8 mouse cellular contexts compared by ENCODE assay signal in genomic region chr11:82746138-82746537, GRCm38 (mm10). TPM values are rescaled to one million over a fixed set of nuclear protein-coding genes. Genes with fewer than 3 reads are reported as not detected.
DNase-seq lines count a peak whose midpoint lies in the region; ATAC-seq and TF ChIP-seq lines count a peak whose summit lies in the region.

No protein-coding gene starts in this region.

- no peaks in the 10 kb centered on the region for H3K9me3 ChIP-seq in heart, embryonic 11.5 days (replicated peaks; ENCODE audit: control insufficient read depth, low read length)
- no peaks in the 10 kb centered on the region for H3K9me3 ChIP-seq in forebrain, embryonic 14.5 days (replicated peaks; ENCODE audit: control insufficient read depth, low read length)

- no peaks in the 10 kb centered on the region for H3K36me3 ChIP-seq in heart, adult 2 months (ENCODE audit: control insufficient read depth, insufficient read depth, low read length)
- no peaks in the 10 kb centered on the region for H3K36me3 ChIP-seq in heart, embryonic 11.5 days (ENCODE audit: control insufficient read depth, insufficient read depth, low read length)
- no peaks in the 10 kb centered on the region for H3K36me3 ChIP-seq in forebrain, embryonic 14.5 days (ENCODE audit: control insufficient read depth, insufficient read depth, low read length)

- H3K27ac ChIP-seq in heart, adult 2 months = no peak overlapping the region
- H3K27ac ChIP-seq in heart, embryonic 11.5 days (ENCODE audit: low read depth, low read length) = no peak overlapping the region
- H3K27ac ChIP-seq in forebrain, embryonic 14.5 days (ENCODE audit: low read depth, low read length) = no peak overlapping the region

- TF ChIP-seq EP300 in heart, adult 2 months (IDR thresholded peaks at IDR 0.05; ENCODE audit: insufficient read depth, low read depth, low read length) = 0 out of 2 replicates have a peak, but pooled peaks have one; percentile 14

- DNase-seq in heart, adult 2 months = peak; percentile 36 to 58
- peak; percentile 20 for DNase-seq in urinary bladder, postnatal 25 days (ENCODE audit: low spot score)
- no peak for DNase-seq in urinary bladder, postnatal 10 days (ENCODE audit: low spot score)
- DNase-seq in embryo, embryonic 11 days = peak; percentile 23
- DNase-seq in layer of hippocampus, postnatal 10 days (ENCODE audit: low spot score in 2 of 2) = peak; percentile 22 to 23
- DNase-seq in retina, postnatal 1 day = peak; percentile 36
- no peak for DNase-seq in forebrain, embryonic 14.5 days (ENCODE audit: low spot score)

- no peaks in the 10 kb centered on the region for H3K79me2 ChIP-seq in heart, adult 2 months (replicated peaks; ENCODE audit: control insufficient read depth, insufficient read depth, low read length)

- H3K9ac ChIP-seq in heart, adult 2 months (ENCODE audit: low read depth, low read length) = no peak overlapping the region
- H3K9ac ChIP-seq in heart, embryonic 11.5 days (ENCODE audit: low read depth, low read length) = no peak overlapping the region
- no peak overlapping the region for H3K9ac ChIP-seq in forebrain, embryonic 14.5 days (ENCODE audit: low read length)

- peaks cover 3% of the 10 kb centered on the region for H3K4me1 ChIP-seq in heart, adult 2 months (ENCODE audit: control insufficient read depth, insufficient read depth, low read length)
- H3K4me1 ChIP-seq in heart, embryonic 11.5 days (ENCODE audit: control insufficient read depth, insufficient read depth, low read length) = no peaks in the 10 kb centered on the region
- H3K4me1 ChIP-seq in forebrain, embryonic 14.5 days (ENCODE audit: control insufficient read depth, insufficient read depth, low read length) = no peaks in the 10 kb centered on the region

- TF ChIP-seq POLR2A in heart, adult 2 months (IDR thresholded peaks at IDR 0.05; ENCODE audit: insufficient read depth, low read depth, low read length) = no peak

- no peak overlapping the region for H3K4me2 ChIP-seq in heart, embryonic 11.5 days
- H3K4me2 ChIP-seq in forebrain, embryonic 14.5 days (ENCODE audit: low read length) = no peak overlapping the region

- H3K4me3 ChIP-seq in heart, adult 2 months = no peak overlapping the region
- H3K4me3 ChIP-seq in heart, embryonic 11.5 days (ENCODE audit: low read depth, low read length) = no peak overlapping the region
- no peak overlapping the region for H3K4me3 ChIP-seq in forebrain, embryonic 14.5 days (ENCODE audit: low read depth, low read length)

- 30% methylated on average over 6 of the region's 6 CpGs for WGBS in heart, adult 2 months
- WGBS in heart, embryonic 11.5 days (ENCODE audit: insufficient replicate concordance) = 30% methylated on average over 6 of the region's 6 CpGs
- 33% methylated on average over 6 of the region's 6 CpGs for WGBS in forebrain, embryonic 14.5 days

- ATAC-seq in heart, embryonic 11.5 days (replicated peaks; ENCODE audit: insufficient number of reproducible peaks, low FRiP score, low TSS enrichment) = no peak
- ATAC-seq in forebrain, embryonic 14.5 days = no peak

- intact Hi-C loops in heart, adult 2 months (cut with DNase I) = loop anchor here (1.0 to 5.0 kb wide), 3 partner anchors 36 to 144 kb away; partner anchors contain the start of genes Lig3, Rad51d and Rffl

- no peaks in the 10 kb centered on the region for H3K27me3 ChIP-seq in heart, adult 2 months (ENCODE audit: control insufficient read depth, insufficient read depth, low read length)
- H3K27me3 ChIP-seq in heart, embryonic 11.5 days (ENCODE audit: control insufficient read depth, insufficient read depth, low read length) = no peaks in the 10 kb centered on the region
- no peaks in the 10 kb centered on the region for H3K27me3 ChIP-seq in forebrain, embryonic 14.5 days (replicated peaks; ENCODE audit: control insufficient read depth, insufficient read depth, low read length)

- TF ChIP-seq CTCF in heart, adult 2 months (IDR thresholded peaks at IDR 0.05) = peak; percentile 79

RNA-seq across cellular contexts. Expression of gene Cct6b, which starts 18.0 kb away (rescaled TPM):
- total RNA-seq in heart, adult 2 months (2021) = under 1 TPM; 0.21 to 0.41 TPM
- polyA plus RNA-seq in heart, adult 2 months (2012; rRNA removed) = 0.21 TPM in 1 of 2 replicates, not detected in the other
- 0.14 and 0.32 TPM in 2 replicates for polyA plus RNA-seq in heart, embryonic 11.5 days (2014; fragmentation: Nextera tagmentation; extraction: Ambion mirVana)
- total RNA-seq in layer of hippocampus, postnatal 10 days (2021) = under 1 TPM; 0.40 to 0.46 TPM
- 0.22 and 0.27 TPM in 2 replicates for polyA plus RNA-seq in forebrain, embryonic 14.5 days (2014; fragmentation: Nextera tagmentation; extraction: Ambion mirVana)

RNA-seq across cellular contexts. Expression of gene Zfp830, which starts 18.0 kb away (rescaled TPM):
- total RNA-seq in heart, adult 2 months (2021) = 10 to 100 TPM; 12.8 to 15.1 TPM
- 4.4 and 5.7 TPM in 2 replicates for polyA plus RNA-seq in heart, adult 2 months (2012; rRNA removed)
- 31.7 and 32.2 TPM in 2 replicates for polyA plus RNA-seq in heart, embryonic 11.5 days (2014; fragmentation: Nextera tagmentation; extraction: Ambion mirVana)
- total RNA-seq in layer of hippocampus, postnatal 10 days (2021) = 10 to 100 TPM; 17.1 to 17.6 TPM
- polyA plus RNA-seq in forebrain, embryonic 14.5 days (2014; fragmentation: Nextera tagmentation; extraction: Ambion mirVana) = 34.5 and 38.3 TPM in 2 replicates

RNA-seq across cellular contexts. Expression of gene Lig3, which starts 34.8 kb away (rescaled TPM):
- 10 to 100 TPM; 14.4 to 20.0 TPM for total RNA-seq in heart, adult 2 months (2021)
- 9.2 and 15.5 TPM in 2 replicates for polyA plus RNA-seq in heart, adult 2 months (2012; rRNA removed)
- polyA plus RNA-seq in heart, embryonic 11.5 days (2014; fragmentation: Nextera tagmentation; extraction: Ambion mirVana) = 24.2 and 31.1 TPM in 2 replicates
- 10 to 100 TPM; 31.0 to 35.3 TPM for total RNA-seq in layer of hippocampus, postnatal 10 days (2021)
- polyA plus RNA-seq in forebrain, embryonic 14.5 days (2014; fragmentation: Nextera tagmentation; extraction: Ambion mirVana) = 32.4 and 36.2 TPM in 2 replicates

Comparison
In these comparisons a context has a peak if more than half of its experiments do, and no peak if none do; other contexts are left out.
1. DNase-seq: peak in heart, adult 2 months (2 of 2), urinary bladder, postnatal 25 days (single experiment), embryo, embryonic 11 days (single experiment), layer of hippocampus, postnatal 10 days (2 of 2) and retina, postnatal 1 day (single experiment); none in urinary bladder, postnatal 10 days (single experiment) and forebrain, embryonic 14.5 days (single experiment).